Mouse (Mus musculus) thymus, postnatal 36 days (tissue): Measurements from ENCODE around the gene Ceacam15.

Experiments
- DNase-seq, 2 experiments: peaks; one replicate each; pipeline ENCODE4 v3.0.0; 2022; ENCODE audit warnings: mixed read lengths in 2 of 2

Gene Ceacam15

DNA sequence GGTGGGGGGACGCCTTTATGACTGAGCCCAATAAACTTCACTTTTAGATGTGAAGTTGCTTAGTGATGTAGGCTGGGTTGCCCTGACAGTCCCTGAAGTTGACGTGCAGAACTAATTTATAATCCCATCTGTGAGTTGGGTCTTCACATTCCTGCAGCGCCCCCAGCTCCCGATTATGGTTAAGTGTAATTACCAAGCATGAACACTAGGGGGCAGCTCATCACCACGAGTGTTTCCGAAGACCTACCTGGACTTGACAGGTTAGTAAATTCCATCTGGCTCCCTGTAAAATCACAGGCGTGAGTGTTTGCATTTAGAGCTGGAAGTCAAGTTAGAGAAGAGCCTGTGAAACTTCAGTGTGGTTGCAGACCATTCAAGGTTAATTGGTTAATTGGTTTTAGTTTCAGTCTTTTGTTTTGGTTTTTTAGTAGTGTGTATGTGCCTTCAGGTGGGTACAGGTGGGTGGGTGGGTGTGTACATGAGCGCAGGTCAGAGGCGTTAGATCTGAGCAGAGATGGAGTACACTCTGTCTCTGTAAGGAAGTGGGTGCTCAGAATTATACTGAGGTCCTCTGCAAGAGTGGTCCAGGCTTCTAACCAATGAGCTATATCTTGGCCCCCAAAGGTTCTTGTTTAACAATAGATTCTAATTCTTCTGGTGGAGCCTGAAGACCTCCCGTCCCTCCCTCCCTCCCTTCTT is 45.8 kb downstream of the Ceacam15 start:
- DNase-seq: peak; percentile 55 to 60

DNA sequence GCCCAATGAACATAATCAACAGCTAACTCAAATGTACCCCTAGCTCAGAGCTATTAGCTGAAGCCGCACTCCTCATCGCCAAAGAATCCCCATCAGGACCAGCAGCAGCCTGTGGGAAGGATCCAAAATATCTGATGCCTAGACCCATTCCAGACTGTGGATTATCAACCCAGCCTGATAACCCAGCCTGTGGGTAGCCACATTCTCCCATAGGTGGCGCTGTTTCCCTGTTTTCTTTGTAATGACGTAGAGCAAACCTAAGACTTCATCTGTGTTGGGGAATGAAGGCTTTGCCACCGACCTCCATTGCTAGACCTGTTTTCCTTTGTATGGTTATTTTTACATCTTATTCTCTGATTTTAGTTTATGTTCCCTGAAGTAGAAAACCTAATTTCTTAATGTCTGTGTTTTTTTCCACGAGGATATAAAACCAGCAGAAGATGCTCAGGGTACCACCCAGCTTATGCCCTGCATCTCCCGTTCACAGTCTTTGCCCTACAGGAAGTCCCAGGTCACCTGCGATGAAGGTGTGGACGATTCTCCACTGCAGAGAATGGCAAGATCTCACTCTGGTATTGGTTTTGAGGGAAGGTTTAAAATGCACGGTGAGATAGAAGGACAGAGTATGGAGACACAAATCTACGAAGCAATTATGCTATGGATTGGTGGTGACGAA is 47.3 kb downstream of the Ceacam15 start:
- DNase-seq: peak; percentile 37 to 43

DNA sequence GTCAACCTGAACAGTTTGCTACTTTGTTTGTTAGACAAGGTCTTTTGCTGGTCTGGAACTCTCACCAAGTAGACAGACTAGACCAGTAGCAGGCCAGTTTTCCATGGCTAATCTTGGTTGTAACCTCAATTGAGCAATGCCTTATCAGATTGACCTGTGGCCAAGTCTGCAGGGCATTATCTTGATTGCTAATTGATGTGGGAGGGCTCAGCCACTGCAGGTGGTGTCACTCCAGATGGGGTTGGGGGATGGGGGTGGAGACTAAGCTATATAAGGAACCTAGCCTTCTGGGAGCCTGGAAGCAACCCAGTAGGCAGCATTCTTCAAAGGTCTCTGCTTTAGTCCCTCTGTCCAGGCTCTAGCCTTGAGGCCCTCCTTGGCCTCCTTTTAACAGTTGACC is 51.8 kb downstream of the Ceacam15 start:
- no peak for DNase-seq

DNA sequence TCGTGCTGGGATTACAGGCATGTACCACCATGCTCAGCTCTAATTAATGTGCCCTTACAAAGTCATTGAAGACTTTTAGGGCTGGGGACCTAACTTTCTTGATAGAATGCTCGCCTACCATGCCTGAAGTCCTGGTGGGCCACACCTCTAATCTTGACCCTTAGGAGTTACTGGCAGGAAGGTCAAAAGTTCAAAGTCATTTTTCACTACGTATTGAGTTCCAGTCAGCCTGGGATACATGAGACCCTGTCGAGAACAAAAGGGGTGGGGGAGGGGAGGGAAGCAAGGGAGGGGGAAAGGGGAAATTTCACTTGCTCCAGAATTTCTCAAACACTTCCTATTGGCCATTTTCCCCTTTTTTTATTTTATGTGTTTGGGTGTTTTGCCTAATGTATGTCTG is 52.4 kb downstream of the Ceacam15 start:
- DNase-seq: no peak
